Mouse (Mus musculus) heart, postnatal 4 days (tissue): ENCODE measurements around the gene Ace. TPM values are rescaled to one million over a fixed set of nuclear protein-coding genes. Genes with fewer than 3 reads are reported as not detected.
"Not testable (repeated sequence)": the region's sequence is repeated elsewhere in the genome, so short reads cannot be mapped to it uniquely, and the experiment has no call there.

Source experiments
- DNase-seq: peaks from one replicate; pipeline ENCODE4 v3.0.0; 2021
- total RNA-seq, 2 experiments: library from RNA; stranded (reverse); gene quantifications; 2 replicates each; pipeline ENCODE4 v1.2.3; 2021

Gene Ace
- total RNA-seq, 2 experiments from 2014 or later, result 15.5 to 17.7 TPM

DNA sequence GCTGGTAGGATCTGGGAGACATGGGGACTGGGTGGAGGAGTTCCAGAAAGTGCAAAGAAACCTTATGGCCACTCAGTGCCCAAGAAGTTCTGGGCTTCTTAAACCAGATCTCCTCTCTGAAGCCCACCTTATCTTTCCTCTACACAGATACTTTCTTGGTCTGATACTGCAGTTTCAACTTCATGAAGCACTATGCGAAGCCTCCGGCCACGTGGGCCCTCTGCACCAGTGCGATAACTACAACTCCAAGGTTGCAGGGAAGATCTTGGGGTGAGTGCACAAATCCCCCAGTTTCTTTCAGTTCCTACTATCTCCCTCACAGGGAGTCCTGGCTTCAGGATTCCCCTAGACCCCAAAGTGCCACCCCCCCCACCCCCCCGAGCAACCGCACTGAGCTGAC, 32.3 kb downstream of the Ace start:
- no peak for DNase-seq

DNA sequence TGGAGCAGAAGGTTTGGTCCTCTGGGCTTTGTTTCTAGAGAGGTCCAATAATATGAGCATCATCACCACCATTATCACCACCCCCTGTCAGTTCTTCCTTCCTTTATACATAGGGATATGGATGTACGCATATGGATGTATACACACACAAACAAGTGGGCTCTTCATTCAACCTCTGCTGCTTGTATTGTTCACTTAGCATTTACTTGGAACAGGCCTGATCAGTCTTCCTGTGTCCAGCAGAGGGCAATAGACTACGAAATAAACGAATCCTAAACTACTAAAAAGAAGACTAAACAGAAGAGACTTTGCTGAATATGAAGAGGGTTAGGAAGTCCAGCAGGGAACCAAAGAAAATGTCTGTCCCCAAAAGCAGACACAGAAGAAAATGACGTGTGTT, 34.0 kb downstream of the Ace start:
- peak; percentile 21 for DNase-seq

DNA sequence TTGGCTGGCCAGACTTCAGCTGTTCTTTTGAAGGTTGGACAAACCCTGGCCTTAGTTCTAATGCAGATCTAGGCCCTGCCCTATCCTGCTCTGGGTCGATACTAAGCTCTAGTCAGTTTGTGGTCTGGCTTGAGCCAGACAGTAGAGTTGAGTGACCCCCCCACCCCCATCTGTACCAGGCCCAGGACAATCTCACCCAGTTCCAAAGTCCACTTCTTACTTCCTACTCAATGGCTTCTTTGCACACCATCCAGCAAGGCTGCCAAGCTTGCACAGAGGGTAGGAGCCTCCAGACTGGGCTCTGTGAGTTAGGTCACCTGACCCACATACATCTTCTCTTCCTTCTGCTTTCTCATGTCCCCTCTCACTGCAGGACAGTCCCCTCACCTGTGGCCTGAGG, 36.8 kb downstream of the Ace start:
- no peak for DNase-seq

DNA sequence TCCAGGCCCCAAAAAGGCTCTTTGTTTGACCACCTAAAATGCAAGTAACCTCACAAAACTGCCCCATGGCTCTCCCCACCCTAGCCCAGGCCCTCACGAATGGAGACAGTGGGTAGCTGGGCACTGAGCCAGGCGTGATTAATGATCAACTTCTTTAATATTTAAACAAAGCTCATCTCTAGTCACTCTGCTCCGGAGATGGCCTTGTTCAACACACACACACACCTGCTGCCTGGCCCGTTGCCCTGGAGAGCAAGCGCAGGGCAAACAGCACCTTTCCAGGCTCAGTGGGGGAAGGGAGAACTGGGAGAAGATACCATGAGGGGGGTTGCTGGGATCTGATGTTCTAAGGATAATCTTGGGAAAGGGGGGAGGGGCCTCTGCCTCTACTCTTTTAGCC, 38.2 kb downstream of the Ace start:
- DNase-seq, result no peak

DNA sequence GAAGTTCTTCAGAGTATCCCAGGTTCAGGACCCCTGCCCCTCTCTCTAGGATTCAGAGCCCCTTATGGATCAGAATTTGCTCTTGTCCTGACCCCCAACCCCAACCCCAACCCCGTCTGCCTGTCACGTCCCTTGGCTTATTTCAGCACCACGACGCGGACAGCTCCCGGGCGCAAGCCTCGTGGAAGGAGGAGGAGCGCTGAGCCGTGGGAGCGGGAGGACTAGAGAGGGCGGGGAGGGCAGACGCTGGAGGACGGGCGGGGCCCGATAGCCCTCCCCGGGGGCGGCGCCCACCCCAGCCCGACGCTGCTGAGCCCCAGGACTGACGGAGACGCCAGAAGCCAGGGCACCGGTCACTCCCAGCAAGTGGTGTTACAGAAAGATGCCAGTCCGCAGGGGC, 40.1 kb downstream of the Ace start, which contains the start of gene Kcnh6:
TSS of gene Kcnh6 (plus strand) at position 304 of the 400 bp plus-strand sequence.
- DNase-seq, result peak; percentile 89

DNA sequence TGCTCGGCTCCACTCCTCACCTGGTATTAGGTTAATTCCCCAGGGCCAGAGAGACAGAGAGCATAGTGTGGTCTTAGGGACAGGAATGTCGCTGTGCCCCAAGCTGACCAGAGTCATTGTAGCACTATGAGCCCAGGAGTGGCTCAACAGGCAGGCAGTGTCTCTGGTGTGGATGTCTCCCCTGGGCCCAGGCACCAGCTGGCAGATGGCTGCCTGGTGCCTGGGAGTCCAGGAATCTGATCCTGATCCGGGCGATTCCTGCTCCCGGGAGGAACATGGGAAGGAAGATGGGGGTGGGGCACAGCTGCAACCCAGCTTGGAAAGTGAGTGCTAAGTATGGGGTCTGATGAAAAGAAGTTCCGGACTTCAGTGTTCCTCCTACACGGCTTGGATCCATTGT, 45.0 kb downstream of the Ace start:
- no peak for DNase-seq

DNA sequence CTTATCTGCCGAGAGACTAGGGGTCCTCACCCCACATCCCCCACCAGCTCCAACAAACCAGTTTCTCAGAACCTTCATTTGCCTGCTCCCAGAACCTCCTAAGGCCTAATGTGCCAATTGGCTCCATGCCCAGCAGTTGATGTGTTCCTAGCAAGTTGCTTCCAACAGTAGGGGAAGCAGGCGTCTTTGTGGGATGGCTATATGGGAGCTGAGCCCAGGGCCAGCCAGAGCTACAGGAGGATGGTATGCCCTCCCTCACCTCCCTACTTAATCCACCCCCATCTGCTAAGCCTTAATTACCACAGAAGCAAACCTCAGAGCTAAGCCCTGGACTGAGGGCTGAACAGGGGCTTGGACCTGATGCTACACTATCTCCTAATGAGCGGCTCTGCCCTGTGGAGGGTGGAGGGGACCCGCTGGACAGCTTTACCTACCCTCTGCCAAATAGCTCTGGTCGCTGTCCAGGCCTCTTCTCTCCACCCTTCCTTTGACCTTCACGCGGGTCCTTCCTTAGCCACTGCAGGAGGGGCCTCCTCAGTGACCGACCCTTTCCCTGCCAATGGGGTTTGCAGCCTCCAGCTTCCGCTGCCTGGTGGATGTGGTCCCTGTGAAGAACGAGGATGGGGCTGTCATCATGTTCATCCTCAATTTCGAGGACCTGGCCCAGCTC, 45.9 kb downstream of the Ace start:
- DNase-seq, result peak; percentile 67

DNA sequence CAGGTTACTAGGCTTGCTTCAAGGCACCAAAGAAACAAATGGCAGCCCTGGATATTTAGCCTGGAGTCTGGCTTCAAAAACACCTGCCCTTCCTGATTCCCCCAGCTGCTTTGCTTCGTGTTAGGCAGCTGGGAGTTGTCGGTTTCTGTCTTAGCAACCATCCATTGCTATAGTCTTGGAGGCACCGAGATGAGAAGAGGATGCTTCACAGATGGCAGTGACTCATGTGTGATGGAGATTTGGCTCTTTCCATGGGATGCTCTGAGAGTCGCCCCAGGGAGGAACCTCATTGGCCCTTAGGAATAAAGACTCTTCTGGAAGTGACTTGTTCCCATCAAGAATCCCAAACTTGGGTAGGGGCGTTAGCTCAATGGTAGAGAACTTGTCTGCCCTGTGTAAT, 48.7 kb downstream of the Ace start:
- DNase-seq, result no peak

DNA sequence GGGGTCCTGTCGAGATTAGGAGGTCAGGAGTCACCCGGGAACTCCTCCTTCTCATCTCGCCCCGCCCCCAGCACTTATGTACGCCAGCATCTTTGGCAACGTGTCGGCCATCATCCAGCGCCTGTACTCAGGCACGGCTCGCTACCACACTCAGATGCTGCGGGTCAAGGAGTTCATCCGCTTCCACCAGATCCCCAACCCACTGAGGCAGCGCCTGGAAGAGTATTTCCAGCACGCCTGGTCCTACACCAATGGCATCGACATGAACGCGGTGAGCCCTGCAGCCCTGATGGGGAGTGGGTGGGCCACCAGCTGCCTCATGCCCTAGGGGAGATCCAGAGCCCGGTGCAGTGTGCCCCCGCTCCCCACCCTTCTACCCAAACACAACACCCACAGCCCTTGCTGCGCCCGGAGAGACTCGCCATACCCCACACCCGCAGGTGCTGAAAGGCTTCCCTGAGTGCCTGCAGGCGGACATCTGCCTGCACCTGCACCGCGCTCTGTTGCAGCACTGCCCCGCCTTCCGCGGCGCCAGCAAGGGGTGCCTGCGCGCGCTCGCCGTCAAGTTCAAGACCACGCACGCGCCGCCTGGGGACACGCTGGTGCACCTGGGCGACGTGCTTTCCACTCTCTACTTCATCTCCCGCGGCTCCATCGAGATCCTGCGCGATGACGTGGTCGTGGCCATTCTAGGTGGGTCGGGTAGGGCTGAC, 52.5 kb downstream of the Ace start:
- no peak for DNase-seq

DNA sequence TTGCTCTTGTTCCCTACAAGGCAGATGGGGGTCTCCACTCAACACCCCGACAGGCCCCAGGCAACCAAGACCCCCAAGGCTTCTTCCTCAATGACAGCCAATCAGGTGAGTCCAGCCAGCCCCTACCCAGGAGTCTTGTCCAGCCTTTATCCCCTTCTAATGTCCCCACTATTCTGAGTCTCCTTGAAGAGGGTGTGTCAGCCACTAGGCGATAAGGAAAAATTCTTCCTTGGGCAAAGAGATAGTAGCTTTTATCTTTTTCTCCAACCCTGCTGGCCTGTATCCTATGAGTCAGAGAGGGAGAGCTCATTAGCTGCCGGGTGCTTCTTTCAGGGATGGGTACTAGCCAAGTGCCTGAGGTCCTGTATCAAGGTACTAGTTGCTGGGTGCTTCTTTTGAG, 58.0 kb downstream of the Ace start:
- DNase-seq, result no peak

DNA sequence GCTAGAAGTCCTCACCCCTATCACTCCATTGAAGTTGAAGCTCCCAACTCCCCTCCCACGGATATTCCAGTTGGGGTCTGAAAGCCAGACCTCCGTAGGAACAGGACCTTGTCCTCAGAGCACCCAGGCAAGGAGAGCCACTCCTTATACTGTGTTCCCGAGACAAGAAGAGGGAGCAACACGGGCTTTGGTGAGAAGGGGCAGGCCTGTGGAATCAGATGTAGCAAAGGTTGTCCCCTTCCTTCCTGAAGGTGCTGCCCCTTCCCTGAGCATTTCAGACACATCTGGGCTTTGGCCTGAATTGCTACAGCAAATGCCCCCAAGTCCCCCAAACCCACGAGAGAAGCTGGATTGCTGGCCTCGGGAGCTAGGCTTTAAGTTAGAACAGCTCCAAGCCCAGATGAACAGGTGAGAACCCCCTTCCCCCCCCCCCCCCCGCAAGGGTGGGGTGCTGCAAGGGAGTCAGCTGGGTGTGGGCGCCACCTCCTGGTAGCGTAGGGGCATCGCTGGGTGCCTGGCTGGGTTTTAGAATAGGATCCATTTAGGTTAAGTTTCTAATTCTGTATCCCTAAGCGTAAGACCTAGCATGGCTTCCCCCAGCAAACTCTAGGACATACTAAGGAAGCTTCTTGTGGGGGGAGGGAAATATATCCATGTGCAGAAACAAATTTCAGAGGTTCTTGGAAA, 58.9 kb downstream of the Ace start:
- DNase-seq, result peak; percentile 77

DNA sequence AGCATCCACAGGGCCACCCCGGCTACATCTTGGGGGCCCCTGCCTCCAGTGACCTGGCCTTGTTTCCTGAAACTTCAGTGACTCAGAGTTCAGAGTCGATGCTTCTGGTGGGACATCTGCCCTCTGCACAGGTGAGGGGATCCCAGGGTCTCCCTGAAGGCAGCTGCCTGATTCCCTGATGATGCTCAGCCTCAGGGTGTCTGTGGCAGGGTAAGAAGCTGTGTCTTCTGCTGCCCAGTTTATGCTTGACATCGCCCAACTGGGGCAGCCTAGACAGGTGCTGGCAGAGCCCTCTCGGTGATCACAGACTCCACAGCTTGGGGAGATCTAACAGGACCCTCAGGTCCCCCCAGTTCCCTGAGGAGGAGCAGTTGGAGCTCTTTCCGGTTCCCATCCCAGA, 59.9 kb downstream of the Ace start:
- DNase-seq, result no peak

DNA sequence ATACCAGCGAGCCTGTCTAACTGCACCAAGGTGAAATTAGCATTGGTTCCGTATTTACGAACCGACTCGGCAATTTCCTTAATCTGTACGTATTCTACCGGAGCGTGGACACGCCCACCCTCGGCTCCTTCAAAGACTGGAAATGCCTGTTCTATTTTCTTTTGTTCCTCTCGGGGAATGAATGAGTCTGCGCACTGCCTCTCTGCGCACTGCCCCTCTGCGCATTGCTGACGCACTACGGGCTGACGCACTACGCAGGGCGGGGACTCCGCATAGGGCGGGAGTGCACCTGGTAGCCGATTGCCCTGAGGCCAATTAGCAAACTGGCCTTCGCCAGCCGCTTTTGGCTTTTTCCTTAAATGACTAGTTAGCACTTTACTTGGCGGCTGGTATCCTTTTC, 64.3 kb downstream of the Ace start:
- DNase-seq, result not testable (repeated sequence)

DNA sequence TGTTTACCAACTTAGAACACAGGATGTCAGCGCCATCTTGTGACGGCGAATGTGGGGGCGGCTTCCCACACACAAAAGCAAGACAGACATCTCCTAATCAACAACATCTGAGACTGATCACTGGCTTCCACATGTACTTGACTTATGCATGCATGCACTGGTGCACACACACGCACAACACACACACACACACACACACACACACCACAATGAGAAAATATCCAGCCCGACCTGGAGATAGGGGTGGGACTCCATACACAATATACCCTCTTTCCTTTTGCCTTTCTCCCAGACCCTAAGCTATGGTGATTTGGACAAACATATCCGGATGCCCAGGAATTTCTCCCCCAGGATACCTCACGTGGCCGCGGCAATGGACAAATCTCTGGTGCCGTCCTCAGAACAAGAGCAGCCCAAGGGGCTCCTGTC, 65.8 kb downstream of the Ace start:
- no peak for DNase-seq

DNA sequence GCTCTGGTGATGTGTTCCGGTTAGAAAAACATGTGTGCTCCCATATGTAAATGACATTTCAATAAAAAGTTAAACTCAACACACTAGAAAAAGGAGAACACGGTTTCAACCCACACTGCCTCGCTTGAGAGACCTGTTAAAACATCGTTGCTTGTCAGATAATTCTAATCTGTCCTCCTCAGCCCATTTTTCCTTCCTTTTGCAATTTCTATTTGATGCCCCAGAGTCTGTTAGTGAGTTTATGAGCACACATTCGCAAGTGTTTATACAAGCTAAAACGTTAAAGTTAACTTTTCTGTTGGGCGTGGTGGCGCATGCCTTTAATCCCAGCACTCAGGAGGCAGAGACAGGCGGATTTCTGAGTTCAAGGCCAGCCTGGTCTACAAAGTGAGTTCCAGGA, 67.2 kb downstream of the Ace start:
- no peak for DNase-seq

DNA sequence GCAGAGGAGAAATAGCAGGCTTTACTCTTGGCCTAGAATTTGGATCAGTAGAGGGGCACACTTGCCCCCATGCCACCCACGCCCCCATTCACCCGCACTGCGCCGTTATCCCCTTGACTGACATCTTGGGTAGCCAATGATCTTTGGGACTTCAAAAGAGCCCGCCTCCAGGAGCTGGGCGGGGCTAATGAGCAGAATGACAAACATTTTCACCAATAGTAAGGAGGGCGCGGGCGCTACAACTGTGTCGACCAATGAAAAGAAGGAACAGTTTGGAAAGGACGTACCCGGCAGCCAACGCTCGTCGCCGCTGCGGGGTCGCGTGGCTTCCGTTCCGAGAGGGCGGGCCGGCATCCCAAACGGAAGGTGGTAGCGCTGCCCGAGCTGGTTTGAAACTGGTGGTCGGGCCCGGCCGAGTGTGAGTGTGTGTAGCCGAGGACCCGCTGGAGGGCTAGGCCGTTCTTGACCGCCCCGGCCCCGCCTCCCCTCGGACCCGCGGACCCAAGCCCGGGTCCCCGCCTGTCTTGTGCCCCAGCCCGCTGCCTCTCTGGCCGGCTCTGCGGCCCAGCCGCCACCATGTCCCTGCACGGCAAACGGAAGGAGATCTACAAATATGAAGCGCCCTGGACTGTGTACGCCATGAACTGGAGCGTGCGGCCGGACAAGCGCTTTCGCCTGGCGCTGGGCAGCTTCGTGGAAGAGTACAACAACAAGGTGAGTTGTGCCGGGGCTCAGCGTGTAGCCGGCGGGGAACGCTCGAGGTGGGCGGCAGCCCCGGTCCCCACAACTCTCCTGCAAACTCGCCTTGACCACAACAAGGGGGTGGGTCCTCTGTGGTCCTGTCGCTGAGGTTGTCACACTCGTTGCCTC, 69.0 kb downstream of the Ace start, which contains the start of gene Dcaf7:
TSS of gene Dcaf7 (plus strand) at position 325 of the 870 bp plus-strand sequence.
- DNase-seq, result peak; percentile 97

DNA sequence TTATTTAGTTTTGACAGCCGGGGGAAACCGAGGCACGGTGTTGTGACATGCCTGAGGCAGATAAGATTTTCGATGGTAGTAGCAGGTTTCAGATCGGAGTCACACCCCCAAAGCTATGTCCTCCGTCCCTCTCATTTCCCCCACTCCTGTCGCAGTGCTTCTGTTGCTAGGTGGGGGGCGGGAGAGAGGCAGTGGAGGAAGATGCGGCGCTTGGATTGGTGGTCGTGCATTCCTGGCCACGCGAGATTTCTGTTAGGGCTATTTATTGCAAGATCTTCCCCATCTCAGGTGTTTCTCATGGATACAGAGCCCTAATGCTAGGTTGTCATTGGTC, 69.6 kb downstream of the Ace start:
- DNase-seq, result peak; percentile 47

Other genes with a start within 250 kb of the Ace start
- gene Cyb561, start 14.6 kb upstream of the Ace start, total RNA-seq, result 1 to 10 TPM; 6.0 to 6.4 TPM
- not detected for gene Ace3, start 26.7 kb downstream of the Ace start, total RNA-seq
- under 1 TPM; 0.19 to 0.45 TPM for gene Kcnh6, start 40.2 kb downstream of the Ace start, total RNA-seq
- gene Dcaf7, start 68.9 kb downstream of the Ace start, total RNA-seq, result 10 to 100 TPM; 60.9 to 66.5 TPM
- gene Taco1, start 98.1 kb downstream of the Ace start, total RNA-seq, result 10 to 100 TPM; 41.1 to 41.5 TPM
- gene Map3k3, start 116.7 kb downstream of the Ace start, total RNA-seq, result 10 to 100 TPM; 55.6 to 55.8 TPM
- gene Gm10840, start 192.9 kb downstream of the Ace start, total RNA-seq, result not detected
- gene Limd2, start 192.9 kb downstream of the Ace start, total RNA-seq, result 10 to 100 TPM; 21.6 to 21.8 TPM
- gene Strada, start 234.2 kb downstream of the Ace start, total RNA-seq, result 10 to 100 TPM; 12.5 to 13.4 TPM
- 10 to 100 TPM; 75.3 to 77.2 TPM for gene Ccdc47, start 248.4 kb downstream of the Ace start, total RNA-seq
- 10 to 100 TPM; 42.8 to 44.2 TPM for gene Ddx42, start 249.0 kb downstream of the Ace start, total RNA-seq